Mouse (Mus musculus): Measurements from ENCODE around the gene Pdcd7.
"Not testable (repeated sequence)": the region's sequence is repeated elsewhere in the genome, so short reads cannot be mapped to it uniquely, and the experiment has no call there.

Pdcd7 gene

DNA sequence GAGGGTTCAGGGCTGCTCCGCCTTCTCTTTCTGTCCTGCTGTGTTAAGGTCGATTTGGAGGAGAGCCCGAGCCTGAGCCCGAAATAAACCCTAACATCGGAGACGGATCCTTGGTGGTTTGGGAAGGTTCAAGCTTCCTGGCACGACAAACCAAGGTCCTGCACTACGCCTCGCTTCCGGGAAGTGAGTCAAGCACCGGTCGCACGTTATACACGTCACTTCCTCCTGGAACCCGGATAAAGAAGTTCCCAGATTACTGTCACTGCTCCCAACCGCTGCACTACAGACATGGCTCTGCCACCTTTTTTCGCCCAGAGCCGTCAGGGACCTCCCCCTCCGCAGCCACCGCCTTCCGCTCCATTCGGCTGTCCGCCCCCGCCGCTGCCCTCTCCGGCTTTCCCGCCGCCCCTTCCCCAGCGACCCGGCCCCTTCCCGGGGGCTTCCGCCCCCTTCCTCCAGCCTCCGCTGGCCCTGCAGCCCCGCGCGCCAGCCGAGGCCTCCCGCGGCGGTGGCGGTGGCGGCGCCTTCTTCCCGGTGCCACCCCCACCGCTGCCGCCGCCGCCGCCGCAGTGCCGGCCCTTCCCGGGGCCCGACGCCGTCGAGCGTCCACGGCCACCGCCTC is at the start of gene Pdcd7:
Gene Pdcd7 (plus strand): TSS at position 251 of the 622 bp plus-strand sequence.
- DNase-seq = peak; percentile 97

- DNase-seq = no peak
These were observed 48.8 kb upstream of the Pdcd7 start for GRCm38 (mm10) chr9:65297056-65297455.

GRCm38 (mm10) chr9:65298761-65299160 is 47.1 kb upstream of the Pdcd7 start:
- DNase-seq = no peak

DNA sequence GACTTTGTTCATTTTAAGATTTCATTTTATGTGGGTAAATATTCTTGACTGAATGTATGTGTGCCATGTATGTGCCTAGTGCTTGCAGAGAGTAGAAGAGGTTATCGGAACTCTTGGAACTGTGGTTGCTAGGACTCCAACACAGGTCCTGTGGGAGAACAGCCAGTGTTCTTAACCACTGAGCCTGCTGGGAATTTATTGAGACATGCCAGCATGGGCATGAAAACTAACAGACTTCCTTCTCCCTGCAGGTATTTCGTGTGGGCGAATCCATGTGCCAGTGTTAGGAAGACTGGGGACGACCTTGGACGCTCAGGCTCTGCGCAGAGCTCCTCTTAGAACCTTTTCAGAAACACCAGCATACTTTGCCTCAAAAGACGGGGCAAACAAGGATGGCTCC is 46.3 kb upstream of the Pdcd7 start:
- no peak for DNase-seq

GRCm38 (mm10) chr9:65302327-65302983 is 43.4 kb upstream of the Pdcd7 start:
- no peak for DNase-seq

GRCm38 (mm10) chr9:65303586-65303985 is 42.3 kb upstream of the Pdcd7 start:
- DNase-seq = no peak

DNA sequence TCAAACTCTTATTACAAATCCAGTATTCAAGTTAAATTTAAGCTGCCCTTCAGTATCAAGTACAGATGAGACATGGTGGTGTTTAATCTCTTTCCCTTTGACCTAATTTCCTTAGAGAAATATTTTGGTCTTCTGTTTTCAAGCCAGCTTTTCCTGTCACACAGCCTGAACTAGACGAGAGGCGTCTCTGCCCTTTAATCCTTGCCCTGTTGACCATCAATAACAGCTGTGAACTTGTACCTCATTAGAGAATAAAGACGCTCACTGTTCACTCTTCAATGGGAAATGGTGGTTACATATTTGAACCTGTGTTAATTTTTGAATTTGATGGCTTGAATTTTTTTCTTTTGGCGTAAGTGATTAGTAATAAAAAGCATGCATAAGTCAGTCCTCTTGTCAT is 41.6 kb upstream of the Pdcd7 start:
- DNase-seq = no peak

DNA sequence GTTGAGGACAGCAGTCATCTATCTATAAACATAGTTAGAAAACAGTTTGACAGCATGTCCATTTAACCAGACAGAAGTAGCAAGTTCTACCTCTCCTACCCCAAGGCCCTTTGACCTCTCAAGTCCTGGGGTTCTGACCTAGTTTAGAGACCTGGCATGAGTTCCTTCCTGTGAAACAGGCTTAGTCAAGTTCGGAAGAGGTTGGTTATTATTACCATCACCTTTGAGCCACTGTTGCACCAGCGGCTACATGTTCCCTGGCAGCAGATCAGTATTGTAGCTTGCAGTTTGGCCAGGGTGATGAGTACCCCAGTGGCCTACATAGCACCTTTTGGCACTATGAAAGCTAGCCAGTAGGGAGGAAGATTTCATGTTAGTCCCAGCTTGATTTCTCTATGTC is 39.2 kb upstream of the Pdcd7 start:
- DNase-seq = no peak

DNA sequence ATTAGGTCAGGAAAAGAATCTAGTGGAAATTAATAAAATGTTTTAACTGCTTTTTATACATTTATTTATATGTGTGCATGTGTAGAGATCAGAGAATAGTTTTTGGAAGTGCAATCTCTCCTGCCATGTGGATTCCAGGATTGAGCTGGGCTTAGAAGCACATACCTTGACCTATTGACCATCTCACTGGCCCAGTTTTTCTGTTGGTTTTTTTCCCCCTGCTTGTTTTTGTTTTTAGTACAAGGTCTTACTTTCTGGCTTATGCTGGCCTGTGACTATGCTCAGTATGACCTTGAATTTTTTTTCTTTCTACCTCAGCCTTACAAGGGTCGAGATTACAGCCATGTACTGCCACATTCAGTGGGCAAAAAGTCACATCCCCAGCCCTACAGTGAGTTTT is 37.9 kb upstream of the Pdcd7 start:
- no peak for DNase-seq

GRCm38 (mm10) chr9:65312669-65313357 is 33.1 kb upstream of the Pdcd7 start:
- no peak for DNase-seq

DNA sequence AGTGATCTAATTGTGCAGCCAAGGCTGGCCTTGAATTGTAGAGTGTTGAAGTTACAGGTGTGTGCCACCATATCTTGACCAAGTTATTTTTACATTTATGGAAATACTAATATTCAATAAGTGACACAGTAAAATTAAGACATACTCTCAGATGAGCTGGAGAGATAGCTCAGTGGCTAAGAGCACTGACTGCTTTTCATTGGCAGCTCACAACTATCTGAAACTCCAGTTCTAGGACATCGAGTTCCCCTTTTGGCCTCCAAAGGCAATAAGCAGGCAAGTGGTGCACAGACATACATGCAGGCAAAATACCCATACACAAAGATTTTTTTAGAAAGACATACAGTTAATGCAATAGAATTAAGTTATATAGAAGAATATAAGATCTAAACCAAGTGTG is 32.1 kb upstream of the Pdcd7 start:
- DNase-seq = no peak

GRCm38 (mm10) chr9:65322255-65322900 is 23.5 kb upstream of the Pdcd7 start:
- DNase-seq = no peak

DNA sequence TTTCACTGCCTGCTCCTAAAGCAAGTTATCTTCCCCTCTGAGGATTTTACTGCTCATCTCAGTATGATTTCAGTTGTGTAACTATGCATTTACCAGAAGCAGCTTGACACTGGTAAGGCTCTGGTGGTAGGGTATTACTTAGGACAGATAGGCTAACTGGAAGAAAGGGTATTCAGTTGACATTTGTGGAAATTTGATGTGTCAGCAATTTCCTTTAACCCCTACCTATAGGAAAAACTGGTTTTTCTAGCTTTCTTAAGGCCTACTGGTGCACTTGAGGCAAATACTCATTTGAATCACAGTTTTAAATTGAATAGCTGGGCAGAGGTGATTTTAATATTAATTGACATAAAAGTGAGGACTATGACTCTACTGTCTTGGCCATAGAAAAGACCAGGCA is 19.9 kb upstream of the Pdcd7 start:
- no peak for DNase-seq

- no peak for DNase-seq
These were observed 18.5 kb upstream of the Pdcd7 start for GRCm38 (mm10) chr9:65327371-65327770.

GRCm38 (mm10) chr9:65333958-65334357 is 11.9 kb upstream of the Pdcd7 start:
- no peak for DNase-seq

GRCm38 (mm10) chr9:65339146-65339545 is 6.8 kb upstream of the Pdcd7 start:
- DNase-seq = no peak

- DNase-seq = no peak
These were observed 5.5 kb upstream of the Pdcd7 start for GRCm38 (mm10) chr9:65340414-65340813.

- DNase-seq = not testable (repeated sequence)
These were observed 465 bp upstream of the Pdcd7 start for GRCm38 (mm10) chr9:65345439-65345838.

- peak; percentile 32 for DNase-seq
These were observed 690 bp downstream of the Pdcd7 start for GRCm38 (mm10) chr9:65346476-65347111.

DNA sequence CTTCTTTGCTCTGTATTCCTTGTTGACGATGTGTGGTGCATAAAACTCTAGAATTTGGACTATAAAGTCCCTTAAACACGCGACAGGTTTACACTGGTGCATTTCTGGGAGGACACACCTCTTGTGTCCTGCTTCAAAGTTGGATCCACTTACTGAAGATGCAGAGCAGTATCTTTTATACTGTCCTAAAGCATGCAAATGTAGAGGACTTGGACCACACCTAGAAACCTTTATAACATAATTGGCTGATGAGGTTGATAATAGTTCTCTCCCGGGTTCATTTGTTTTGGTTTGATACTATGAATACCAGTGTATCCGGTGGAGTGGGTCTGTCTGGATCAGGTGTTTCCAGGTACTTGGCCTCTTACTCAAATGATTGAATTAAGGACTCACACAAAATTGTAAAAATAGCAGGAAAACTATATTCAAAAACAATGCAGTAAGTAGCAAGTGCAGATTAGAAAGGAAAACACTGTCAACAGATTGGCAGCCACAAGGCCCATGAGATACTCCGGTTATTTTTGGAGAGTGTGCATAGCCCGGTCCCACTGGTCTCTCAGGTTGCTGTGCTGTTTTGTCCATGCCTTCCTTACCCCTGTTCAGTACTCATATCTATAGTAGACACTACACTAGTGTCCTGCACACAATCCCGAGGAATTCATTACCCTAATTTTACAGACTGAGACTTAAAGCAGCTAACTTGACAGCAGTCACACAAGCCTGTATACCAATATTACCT is 1.4 kb downstream of the Pdcd7 start:
- no peak for DNase-seq

GRCm38 (mm10) chr9:65353251-65353650 is 7.3 kb downstream of the Pdcd7 start:
- DNase-seq = no peak

GRCm38 (mm10) chr9:65356561-65356960 is 10.7 kb downstream of the Pdcd7 start:
- DNase-seq = no peak

DNA sequence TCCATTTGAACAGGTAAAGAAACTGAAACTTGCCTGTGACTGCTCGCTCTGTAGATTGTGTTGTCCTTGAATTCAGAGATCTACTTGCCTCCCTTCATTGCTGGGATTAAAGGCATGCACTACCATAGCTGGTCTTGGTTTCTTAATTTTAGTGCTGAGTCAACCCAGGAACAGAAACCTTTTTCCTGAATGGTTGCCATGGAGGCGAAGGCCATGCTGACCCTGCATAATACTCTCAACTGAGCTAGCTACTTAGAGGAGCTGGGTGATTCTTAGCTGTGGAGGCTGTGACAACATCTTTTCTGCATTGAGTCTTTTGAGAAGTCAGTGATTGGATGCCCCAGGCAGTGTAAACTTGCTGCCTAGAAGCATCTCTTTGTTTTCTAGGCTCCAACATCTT is 11.1 kb downstream of the Pdcd7 start:
- no peak for DNase-seq

Data from cerebellum, adult 9-10 months (tissue).